Mouse (Mus musculus) erythroblast, embryonic 14.5 days (primary cell): Measurements from ENCODE around the gene Shb.

ENCODE experiments used
- GATA1 ChIP-seq: IDR thresholded peaks from 2 replicates; pipeline ENCODE4 v1.6.1; 2012; ENCODE audit warnings: low read length, inconsistent platforms, mixed read lengths
- TAL1 ChIP-seq: IDR thresholded peaks from 3 replicates; pipeline ENCODE4 v1.6.1; 2012; ENCODE audit warnings: low read length, inconsistent platforms, mixed read lengths

DNA sequence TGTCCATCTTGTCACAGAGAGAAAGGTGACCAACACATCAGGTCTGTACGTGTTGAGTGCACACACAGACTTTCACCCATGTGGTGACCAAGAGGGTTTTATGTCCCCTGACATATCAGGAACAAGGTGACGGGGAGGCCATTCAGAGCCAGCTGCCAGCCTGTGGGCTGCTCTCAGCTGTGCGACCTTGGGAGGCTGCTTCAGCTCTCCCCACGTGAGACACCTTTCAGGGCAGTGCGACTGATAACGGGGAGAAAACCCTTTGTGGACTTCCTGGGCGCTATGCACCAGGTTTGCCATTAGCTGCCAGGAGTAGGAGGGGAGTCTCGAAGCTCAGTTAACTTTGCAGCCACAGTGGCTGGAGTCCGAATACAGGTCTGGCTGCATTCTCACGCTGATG lies 109.6 kb downstream of the Shb start:
- TF ChIP-seq GATA1 (no peak), TAL1 (no peak)
